Mouse (Mus musculus) neural tube, embryonic 14.5 days (tissue): ENCODE measurements at regions not wholly inside any gene's neighbourhood (a gene's known extent, or its start where the extent isn't known, plus 50 kb on each side); places are given as distances from the start of the nearest gene placed in this dataset.

Source experiments
- ATAC-seq: fragments of 200-750 bp; cut with Nextera tagmentation; 2 replicates; pipeline ENCODE4 v1.8.0; 2017; ENCODE audit warnings: low read depth, mild to moderate bottlenecking, moderate TSS enrichment, moderate library complexity
- H3K27ac ChIP-seq: fragments of 300-500 bp; sonication (generic); 2 replicates; pipeline ENCODE4 v1.5.1; 2014; ENCODE audit warnings: low read depth, mild to moderate bottlenecking, control low read depth, low read length, moderate library complexity, mixed read lengths
- H3K27me3 ChIP-seq: fragments of 300-500 bp; sonication (generic); 2 replicates; pipeline ENCODE4 v1.6.1; 2014; ENCODE audit warnings: low read length; ENCODE audit not compliant: control insufficient read depth, insufficient read depth
- H3K36me3 ChIP-seq: fragments of 300-500 bp; sonication (generic); 2 replicates; pipeline ENCODE4 v1.6.1; 2014; ENCODE audit warnings: low read length, mixed read lengths; ENCODE audit not compliant: control insufficient read depth, insufficient read depth
- H3K4me1 ChIP-seq: fragments of 300-500 bp; sonication (generic); 2 replicates; pipeline ENCODE4 v1.6.1; 2014; ENCODE audit warnings: low read length; ENCODE audit not compliant: control insufficient read depth, insufficient read depth
- H3K4me2 ChIP-seq: fragments of 300-500 bp; sonication (generic); 2 replicates; pipeline ENCODE4 v1.6.1; 2014; ENCODE audit warnings: mild to moderate bottlenecking, low read depth, low read length, control low read depth
- H3K4me3 ChIP-seq: fragments of 300-500 bp; sonication (generic); 2 replicates; pipeline ENCODE4 v1.5.1; 2014; ENCODE audit warnings: low read depth, low read length, control low read depth, mixed read lengths
- H3K9ac ChIP-seq: fragments of 300-500 bp; sonication (generic); replicated peaks from 2 replicates; pipeline ENCODE4 v1.6.1; 2014; ENCODE audit warnings: low read depth, mild to moderate bottlenecking, control low read depth, low read length, mixed read lengths
- H3K9me3 ChIP-seq: fragments of 300-500 bp; sonication (generic); 2 replicates; pipeline ENCODE4 v1.6.1; 2016; ENCODE audit warnings: low read length; ENCODE audit not compliant: control insufficient read depth
- WGBS: fragments of 180-500 bp; shearing (Covaris S2); extraction: QIAGEN DNeasy Blood & Tissue Kit; methylation state at CpG from one replicate; pipeline ENCODE4 v1.1.7; 2014; 5-methylcytosine and 5-hydroxymethylcytosine counted together

- 80% methylated on average over 1 of the region's 1 CpGs for whole genome bisulfite sequencing
- H3K4me3 ChIP-seq, result no peak overlapping the region
- H3K36me3 ChIP-seq, result no peaks in the 10 kb centered on the region
- H3K9me3 ChIP-seq, result no peaks in the 10 kb centered on the region
- H3K27me3 ChIP-seq, result no peaks in the 10 kb centered on the region
- no peak overlapping the region for H3K9ac ChIP-seq
- no peak overlapping the region for H3K4me2 ChIP-seq
- H3K27ac ChIP-seq, result no peak overlapping the region
- H3K4me1 ChIP-seq, result no peaks in the 10 kb centered on the region
- ATAC-seq, result no peak
These were observed 306.2 kb upstream of the Klhl1 start for GRCm38 (mm10) chr14:96825083-96825482.

GRCm38 (mm10) chr14:96815665-96816064 lies 296.8 kb upstream of the Klhl1 start:
- Histone ChIP-seq H3K9ac (no peak overlapping the region), H3K4me3 (no peak overlapping the region), H3K4me2 (no peak overlapping the region), H3K36me3 (no peaks in the 10 kb centered on the region), H3K9me3 (no peaks in the 10 kb centered on the region), H3K27ac (no peak overlapping the region), H3K27me3 (no peaks in the 10 kb centered on the region), H3K4me1 (no peaks in the 10 kb centered on the region)
- ATAC-seq, result no peak
- 92% methylated on average over 2 of the region's 2 CpGs for WGBS

GRCm38 (mm10) chr14:96805284-96805683 lies 286.4 kb upstream of the Klhl1 start:
- WGBS, result 80% methylated on average over 1 of the region's 1 CpGs
- ATAC-seq, result no peak
- Histone ChIP-seq H3K36me3 (no peaks in the 10 kb centered on the region), H3K27me3 (no peaks in the 10 kb centered on the region), H3K4me3 (no peak overlapping the region), H3K4me2 (no peak overlapping the region), H3K4me1 (no peaks in the 10 kb centered on the region), H3K27ac (no peak overlapping the region), H3K9ac (no peak overlapping the region), H3K9me3 (no peaks in the 10 kb centered on the region)

GRCm38 (mm10) chr14:96794806-96795205 lies 275.9 kb upstream of the Klhl1 start:
- 96% methylated on average over 1 of the region's 1 CpGs for WGBS
- H3K36me3 ChIP-seq, result no peaks in the 10 kb centered on the region
- no peak overlapping the region for H3K27ac ChIP-seq
- no peak for ATAC-seq
- H3K4me2 ChIP-seq, result no peak overlapping the region
- no peaks in the 10 kb centered on the region for H3K27me3 ChIP-seq
- no peak overlapping the region for H3K9ac ChIP-seq
- no peaks in the 10 kb centered on the region for H3K9me3 ChIP-seq
- H3K4me1 ChIP-seq, result no peaks in the 10 kb centered on the region
- H3K4me3 ChIP-seq, result no peak overlapping the region

- Histone ChIP-seq H3K9me3 (no peaks in the 10 kb centered on the region), H3K4me1 (no peaks in the 10 kb centered on the region), H3K27ac (no peak overlapping the region), H3K36me3 (no peaks in the 10 kb centered on the region), H3K9ac (no peak overlapping the region), H3K4me3 (no peak overlapping the region), H3K27me3 (no peaks in the 10 kb centered on the region), H3K4me2 (no peak overlapping the region)
- WGBS, result 78% methylated on average over 3 of the region's 3 CpGs
- ATAC-seq, result no peak
These were observed 269.0 kb upstream of the Klhl1 start for GRCm38 (mm10) chr14:96787917-96788316.

GRCm38 (mm10) chr14:96787286-96787685 lies 268.4 kb upstream of the Klhl1 start:
- Histone ChIP-seq H3K9me3 (no peaks in the 10 kb centered on the region), H3K4me1 (no peaks in the 10 kb centered on the region), H3K27me3 (no peaks in the 10 kb centered on the region), H3K4me2 (no peak overlapping the region), H3K36me3 (no peaks in the 10 kb centered on the region), H3K4me3 (no peak overlapping the region), H3K27ac (no peak overlapping the region), H3K9ac (no peak overlapping the region)
- no peak for ATAC-seq
- 26% methylated on average over 1 of the region's 1 CpGs for WGBS

- Histone ChIP-seq H3K27ac (no peak overlapping the region), H3K4me1 (no peaks in the 10 kb centered on the region), H3K9me3 (no peaks in the 10 kb centered on the region), H3K4me3 (no peak overlapping the region), H3K27me3 (no peaks in the 10 kb centered on the region), H3K36me3 (no peaks in the 10 kb centered on the region), H3K4me2 (no peak overlapping the region), H3K9ac (no peak overlapping the region)
- ATAC-seq, result no peak
- WGBS, result 89% methylated on average over 1 of the region's 1 CpGs
These were observed 256.9 kb upstream of the Klhl1 start for GRCm38 (mm10) chr14:96775801-96776200.

- ATAC-seq, result no peak
- H3K4me3 ChIP-seq, result no peak overlapping the region
- H3K4me1 ChIP-seq, result no peaks in the 10 kb centered on the region
- 97% methylated on average over 8 of the region's 8 CpGs for WGBS
- no peaks in the 10 kb centered on the region for H3K36me3 ChIP-seq
- H3K9me3 ChIP-seq, result no peaks in the 10 kb centered on the region
- H3K27ac ChIP-seq, result no peak overlapping the region
- no peak overlapping the region for H3K4me2 ChIP-seq
- no peaks in the 10 kb centered on the region for H3K27me3 ChIP-seq
- no peak overlapping the region for H3K9ac ChIP-seq
These were observed 241.7 kb upstream of the Klhl1 start for GRCm38 (mm10) chr14:96760591-96760990.

GRCm38 (mm10) chr14:96733211-96733610 lies 214.3 kb upstream of the Klhl1 start:
- WGBS, result 72% methylated on average over 4 of the region's 4 CpGs
- no peaks in the 10 kb centered on the region for H3K4me1 ChIP-seq

GRCm38 (mm10) chr14:96697086-96697485 lies 178.2 kb upstream of the Klhl1 start:
- H3K4me1 ChIP-seq, result no peaks in the 10 kb centered on the region
- H3K27ac ChIP-seq, result no peak overlapping the region
- H3K9me3 ChIP-seq, result no peaks in the 10 kb centered on the region
- H3K9ac ChIP-seq, result no peak overlapping the region
- no peaks in the 10 kb centered on the region for H3K27me3 ChIP-seq
- no peak overlapping the region for H3K4me3 ChIP-seq
- H3K4me2 ChIP-seq, result no peak overlapping the region
- peak; percentile 24; the same call in 1 of the 2 replicates for ATAC-seq
- H3K36me3 ChIP-seq, result no peaks in the 10 kb centered on the region

More at GRCm38 (mm10) chr14:96733211-96733610, 214.3 kb upstream of the Klhl1 start:
- Histone ChIP-seq H3K27me3 (no peaks in the 10 kb centered on the region), H3K36me3 (no peaks in the 10 kb centered on the region), H3K4me2 (no peak overlapping the region), H3K4me3 (no peak overlapping the region), H3K9me3 (no peaks in the 10 kb centered on the region), H3K27ac (no peak overlapping the region), H3K9ac (no peak overlapping the region)
- ATAC-seq, result no peak
